Mouse (Mus musculus): ENCODE data around the gene Gria2.

- TF ChIP-seq CTCF (IDR thresholded peaks at IDR 0.05; ENCODE audit: insufficient read depth, low read length), result no peak
- no peak for TF ChIP-seq POLR2A (IDR thresholded peaks at IDR 0.05; ENCODE audit: borderline replicate concordance, extremely low read depth, low read depth, low read length)
These were observed 21.5 kb downstream of the Gria2 start for GRCm38 (mm10) chr3:80781144-80781530.

All from lung, adult 2 months (tissue).